Mouse (Mus musculus) heart, postnatal 25 days (tissue): Measurements from ENCODE around the gene Gm20532. TPM values are rescaled to one million over a fixed set of nuclear protein-coding genes. Genes with fewer than 3 reads are reported as not detected.
A peak's percentile ranks its signal among the peaks of the same experiment; 100 is the strongest.

Experiments
- DNase-seq: peaks from one replicate; pipeline ENCODE4 v3.0.0; 2022; ENCODE audit warnings: low spot score
- intact Hi-C: fragments of 180-260 bp; cut with DNase I; formaldehyde crosslinking; loops from one replicate; pipeline ENCODE4 v1.15.1; 2025
- total RNA-seq, 2 experiments: library from RNA; stranded (reverse); gene quantifications; 2 replicates each; pipeline ENCODE4 v1.2.3; 2021

Gene Gm20532
- total RNA-seq, 2 experiments from 2014 or later, result not detected

- no peak for DNase-seq
- intact Hi-C loops, result no loop called here
Observed at GRCm38 (mm10) chr2:26609261-26609661, 22.8 kb downstream of the Gm20532 start.

- DNase-seq, result no peak
- intact Hi-C loops, result no loop called here
Observed at GRCm38 (mm10) chr2:26610526-26610925, 24.1 kb downstream of the Gm20532 start.

GRCm38 (mm10) chr2:26611054-26611453 is 24.6 kb downstream of the Gm20532 start:
- intact Hi-C loops, result no loop called here

GRCm38 (mm10) chr2:26611896-26612295 is 25.5 kb downstream of the Gm20532 start:
- no peak for DNase-seq
- intact Hi-C loops, result no loop called here

More at GRCm38 (mm10) chr2:26611054-26611453, 24.6 kb downstream of the Gm20532 start:
- DNase-seq, result no peak

- intact Hi-C loops, result no loop called here
- no peak for DNase-seq
Observed at GRCm38 (mm10) chr2:26614903-26615302, 28.5 kb downstream of the Gm20532 start.

- no peak for DNase-seq
- intact Hi-C loops, result no loop called here
Observed at GRCm38 (mm10) chr2:26615459-26616124, 29.2 kb downstream of the Gm20532 start.

GRCm38 (mm10) chr2:26617331-26617730 is 30.9 kb downstream of the Gm20532 start:
- intact Hi-C loops, result no loop called here
- no peak for DNase-seq

- no peak for DNase-seq
- intact Hi-C loops, result no loop called here
Observed at GRCm38 (mm10) chr2:26617928-26618327, 31.5 kb downstream of the Gm20532 start.

- DNase-seq, result no peak
- intact Hi-C loops, result no loop called here
Observed at GRCm38 (mm10) chr2:26621246-26621645, 34.8 kb downstream of the Gm20532 start.

- no peak for DNase-seq
- intact Hi-C loops, result no loop called here
Observed at GRCm38 (mm10) chr2:26622984-26623383, 36.5 kb downstream of the Gm20532 start.

GRCm38 (mm10) chr2:26625419-26625818 is 39.0 kb downstream of the Gm20532 start:
- intact Hi-C loops, result no loop called here

GRCm38 (mm10) chr2:26626081-26626480 is 39.6 kb downstream of the Gm20532 start:
- DNase-seq, result no peak
- intact Hi-C loops, result no loop called here

More at GRCm38 (mm10) chr2:26625419-26625818, 39.0 kb downstream of the Gm20532 start:
- no peak for DNase-seq

GRCm38 (mm10) chr2:26627921-26628739 is 41.7 kb downstream of the Gm20532 start, which contains the start of gene Fam69b:
Gene Fam69b (plus strand): TSS chr2:26628457.
- peak; percentile 52 for DNase-seq
- intact Hi-C loops, result no loop called here

GRCm38 (mm10) chr2:26628792-26629437 is 42.5 kb downstream of the Gm20532 start:
- intact Hi-C loops, result no loop called here
- DNase-seq, result no peak

- DNase-seq, result no peak
- intact Hi-C loops, result no loop called here
Observed at GRCm38 (mm10) chr2:26632541-26633395, 46.3 kb downstream of the Gm20532 start.

- DNase-seq, result no peak
- intact Hi-C loops, result no loop called here
Observed at GRCm38 (mm10) chr2:26633953-26634530, 47.6 kb downstream of the Gm20532 start.

- DNase-seq, result no peak
- intact Hi-C loops, result no loop called here
Observed at GRCm38 (mm10) chr2:26634629-26635488, 48.4 kb downstream of the Gm20532 start.

GRCm38 (mm10) chr2:26635489-26636324 is 49.3 kb downstream of the Gm20532 start:
- intact Hi-C loops, result no loop called here

More at GRCm38 (mm10) chr2:26635489-26636324, 49.3 kb downstream of the Gm20532 start:
- DNase-seq, result no peak
